Mouse (Mus musculus) T-cell, adult 2 months (primary cell): ENCODE measurements around the gene Entpd1.
"Not testable (repeated sequence)": the region's sequence is repeated elsewhere in the genome, so short reads cannot be mapped to it uniquely, and the experiment has no call there.

Experiments
- DNase-seq: peaks from one replicate; pipeline ENCODE4 v3.0.0; 2022; ENCODE audit warnings: low spot score

Entpd1 gene

GRCm38 (mm10) chr19:40611830-40612506 is at the start of gene Entpd1, which contains the start of gene Tctn3:
Entpd1 (plus strand) TSS chr19:40612366.
Tctn3 (minus strand) TSS chr19:40612233.
- peak; percentile 97 for DNase-seq

- DNase-seq: no peak
Observed at GRCm38 (mm10) chr19:40563880-40564645, 48.1 kb upstream of the Entpd1 start.

- no peak for DNase-seq
Observed at GRCm38 (mm10) chr19:40567616-40568015, 44.5 kb upstream of the Entpd1 start.

GRCm38 (mm10) chr19:40570726-40571125 is 41.4 kb upstream of the Entpd1 start:
- no peak for DNase-seq

- no peak for DNase-seq
Observed at GRCm38 (mm10) chr19:40575438-40575837, 36.7 kb upstream of the Entpd1 start.

- no peak for DNase-seq
Observed at GRCm38 (mm10) chr19:40580902-40581301, 31.3 kb upstream of the Entpd1 start.

GRCm38 (mm10) chr19:40581662-40582061 is 30.5 kb upstream of the Entpd1 start:
- DNase-seq: no peak

- DNase-seq: no peak
Observed at GRCm38 (mm10) chr19:40586908-40587307, 25.3 kb upstream of the Entpd1 start.

GRCm38 (mm10) chr19:40587491-40588292 is 24.5 kb upstream of the Entpd1 start:
- no peak for DNase-seq

GRCm38 (mm10) chr19:40588293-40588654 is 23.9 kb upstream of the Entpd1 start, which contains the start of gene Aldh18a1:
Aldh18a1 (minus strand) TSS chr19:40588463.
- peak; percentile 94 for DNase-seq

GRCm38 (mm10) chr19:40588847-40589529 is 23.2 kb upstream of the Entpd1 start:
- peak; percentile 90 for DNase-seq

- no peak for DNase-seq
Observed at GRCm38 (mm10) chr19:40589530-40589880, 22.7 kb upstream of the Entpd1 start.

GRCm38 (mm10) chr19:40595231-40595630 is 16.9 kb upstream of the Entpd1 start:
- no peak for DNase-seq

GRCm38 (mm10) chr19:40595831-40596230 is 16.3 kb upstream of the Entpd1 start:
- no peak for DNase-seq

GRCm38 (mm10) chr19:40600846-40601245 is 11.3 kb upstream of the Entpd1 start:
- DNase-seq: not testable (repeated sequence)

- DNase-seq: no peak
Observed at GRCm38 (mm10) chr19:40601870-40602269, 10.3 kb upstream of the Entpd1 start.

GRCm38 (mm10) chr19:40605189-40605588 is 7.0 kb upstream of the Entpd1 start:
- no peak for DNase-seq

- no peak for DNase-seq
Observed at GRCm38 (mm10) chr19:40607676-40608075, 4.5 kb upstream of the Entpd1 start.

- DNase-seq: no peak
Observed at GRCm38 (mm10) chr19:40614811-40615210, 2.6 kb downstream of the Entpd1 start.

GRCm38 (mm10) chr19:40616021-40616420 is 3.9 kb downstream of the Entpd1 start:
- DNase-seq: peak; percentile 28

- not testable (repeated sequence) for DNase-seq
Observed at GRCm38 (mm10) chr19:40621616-40622015, 9.4 kb downstream of the Entpd1 start.

- no peak for DNase-seq
Observed at GRCm38 (mm10) chr19:40625935-40626334, 13.8 kb downstream of the Entpd1 start.
